Mouse (Mus musculus): ENCODE measurements at regions not wholly inside any gene's neighbourhood (a gene's known extent, or its start where the extent isn't known, plus 50 kb on each side); places are given as distances from the start of the nearest gene placed in this dataset.

GRCm38 (mm10) chr14:105588391-105589163 is 308.0 kb downstream of the Spry2 start:
- no peak for DNase-seq

DNA sequence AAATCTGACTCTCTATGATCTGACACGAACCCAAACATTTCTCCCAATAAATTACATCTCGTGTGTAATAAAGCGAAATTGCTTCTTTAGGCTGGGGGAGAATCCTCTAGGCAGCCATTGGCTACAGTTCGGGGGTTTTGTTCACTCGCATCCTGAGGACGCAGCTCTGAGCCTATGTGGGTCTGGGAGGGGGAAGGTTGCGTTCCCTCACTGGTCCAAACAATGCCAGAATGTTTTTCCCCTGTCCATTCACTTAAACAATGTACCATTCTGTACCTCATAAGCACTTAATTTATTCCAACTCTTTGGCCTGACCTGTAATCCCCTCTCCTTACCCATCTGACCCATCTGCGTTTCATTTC is 308.6 kb downstream of the Spry2 start:
- DNase-seq, result no peak
- intact Hi-C loops (cut with DNase I), result no loop called here

More at GRCm38 (mm10) chr14:105588391-105589163, 308.0 kb downstream of the Spry2 start:
- intact Hi-C loops (cut with DNase I), result no loop called here

GRCm38 (mm10) chr14:105584632-105585031 is 312.0 kb downstream of the Spry2 start:
- intact Hi-C loops (cut with DNase I), result no loop called here
- DNase-seq, result no peak

DNA sequence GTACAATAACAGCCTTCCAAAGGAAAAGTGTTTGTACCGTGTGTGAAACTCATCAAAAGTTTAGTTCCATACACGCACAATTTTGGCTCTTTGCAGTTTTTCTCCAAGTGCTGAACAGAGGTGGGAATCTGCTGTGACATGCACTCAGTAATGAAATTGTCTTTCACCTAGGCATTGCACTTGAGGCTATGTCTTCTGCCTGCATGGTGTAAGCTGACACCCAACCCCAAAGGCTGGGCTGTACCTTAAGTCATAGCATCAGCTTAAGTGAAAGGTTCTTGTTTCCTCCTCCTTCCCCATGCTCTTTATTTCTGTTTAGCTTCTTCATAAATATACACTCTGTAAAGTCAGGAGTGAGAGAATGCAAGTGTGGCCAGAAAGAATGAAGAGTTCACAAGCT is 313.1 kb downstream of the Spry2 start:
- intact Hi-C loops (cut with DNase I), result no loop called here
- no peak for DNase-seq

DNA sequence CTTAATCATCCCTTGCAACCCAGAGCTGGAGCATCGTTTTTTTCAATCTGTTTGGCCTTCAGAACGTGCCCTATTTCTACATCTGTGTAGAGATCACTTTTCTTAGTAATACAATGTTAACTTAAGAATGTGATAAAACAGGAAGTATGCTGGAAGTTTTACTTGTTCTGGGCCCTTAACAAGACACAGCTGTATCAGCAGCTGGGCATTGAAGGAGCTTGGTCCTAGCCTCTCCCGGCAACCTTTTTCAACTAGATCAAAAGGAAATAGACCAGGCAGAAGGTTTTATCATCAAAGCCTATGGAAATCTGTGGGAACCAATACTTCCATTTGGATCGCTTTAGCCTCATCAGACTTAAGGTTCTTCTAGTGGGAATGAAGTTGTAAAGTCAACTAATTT is 317.9 kb downstream of the Ndfip2 start:
- intact Hi-C loops (cut with DNase I), result no loop called here
- DNase-seq, result no peak

DNA sequence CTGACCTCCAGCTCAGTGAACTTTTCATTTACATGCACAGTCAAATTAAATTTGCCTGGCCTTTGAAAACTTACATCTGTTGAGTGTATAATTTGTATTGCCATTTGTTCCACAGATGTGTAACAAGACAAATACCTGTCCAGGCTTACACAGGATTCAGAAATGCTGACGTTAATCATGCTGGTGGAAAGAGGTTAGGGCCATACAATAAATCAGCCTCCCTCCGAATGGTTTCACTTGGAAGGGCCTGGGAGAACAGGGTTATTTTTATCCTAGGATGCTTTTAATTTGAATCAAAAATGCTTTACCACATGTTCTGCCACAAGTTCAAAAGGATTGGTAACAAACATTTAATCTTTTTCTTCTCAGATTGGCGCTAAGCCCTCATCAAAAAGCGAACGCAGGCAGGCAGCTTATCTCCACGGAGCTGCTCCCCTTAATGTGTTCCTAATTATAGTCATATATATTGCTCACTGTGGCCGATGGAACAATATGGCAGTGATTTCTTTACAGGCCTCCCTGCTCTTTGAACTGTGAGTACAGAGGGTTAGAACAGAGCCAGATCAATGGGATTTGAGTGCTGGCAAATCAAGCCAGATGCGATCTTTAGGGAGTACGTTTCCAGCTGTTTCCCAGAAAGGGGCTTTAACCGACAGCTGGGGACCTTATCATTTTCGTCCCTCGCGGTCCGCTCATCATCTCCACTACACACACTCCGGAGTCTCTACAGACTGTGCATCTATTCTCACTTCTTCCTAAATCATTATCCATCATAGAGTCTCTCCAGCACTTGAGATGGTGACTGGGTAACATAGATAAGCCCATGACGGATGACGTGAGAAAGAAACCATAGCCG is 313.9 kb downstream of the Ndfip2 start:
- DNase-seq, result no peak
- intact Hi-C loops (cut with DNase I), result no loop called here

GRCm38 (mm10) chr14:105570156-105570555 is 311.8 kb downstream of the Ndfip2 start:
- intact Hi-C loops (cut with DNase I), result no loop called here
- DNase-seq, result no peak

DNA sequence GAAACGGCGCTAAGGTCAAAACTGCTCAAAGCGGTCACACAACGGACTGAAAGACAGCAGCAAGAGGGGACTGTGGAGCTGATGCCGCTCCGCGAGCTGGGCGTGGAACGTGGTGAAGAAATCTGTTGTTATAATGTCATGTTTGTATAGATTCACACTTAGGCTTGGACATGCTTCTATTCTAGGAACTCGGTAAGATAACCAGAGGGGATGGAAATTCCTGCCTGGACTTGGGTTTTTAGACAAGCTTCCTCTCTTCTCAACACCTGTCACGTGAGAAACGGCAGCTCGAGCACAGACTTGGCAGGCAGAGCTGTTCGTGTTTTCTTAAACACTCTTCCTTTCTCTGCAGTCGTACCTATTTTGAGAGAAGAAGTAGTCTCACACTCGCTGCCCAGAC is 307.5 kb downstream of the Ndfip2 start:
- DNase-seq, result no peak
- intact Hi-C loops (cut with DNase I), result no loop called here

GRCm38 (mm10) chr14:105562843-105563242 is 304.5 kb downstream of the Ndfip2 start:
- DNase-seq, result no peak
- intact Hi-C loops (cut with DNase I), result no loop called here

GRCm38 (mm10) chr14:105556813-105557212 is 298.4 kb downstream of the Ndfip2 start:
- intact Hi-C loops (cut with DNase I), result loop anchor here (5.0 kb wide), 1 partner anchor 340 kb away; the partner anchor contains the start of gene Spry2

DNA sequence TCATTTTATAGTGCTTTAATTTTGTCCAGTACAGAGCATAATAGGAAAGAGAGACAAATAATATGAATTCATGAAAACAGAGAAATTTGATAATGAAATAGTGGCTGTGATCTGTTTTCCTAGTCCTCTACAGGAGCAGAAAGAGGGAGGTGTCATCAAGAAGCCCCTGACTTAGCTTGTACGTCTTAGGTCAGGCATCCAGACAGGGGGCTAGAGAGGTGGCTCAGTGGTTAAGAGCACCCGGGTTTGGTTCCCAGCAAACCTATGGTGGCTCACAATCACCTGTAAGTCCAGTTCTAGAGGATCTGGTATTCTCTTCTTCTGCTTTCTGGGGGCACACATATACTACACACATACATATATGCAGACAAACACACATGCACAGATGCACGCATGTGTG is 285.7 kb downstream of the Ndfip2 start:
- intact Hi-C loops (cut with DNase I), result no loop called here
- DNase-seq, result no peak

More at GRCm38 (mm10) chr14:105556813-105557212, 298.4 kb downstream of the Ndfip2 start:
- DNase-seq, result no peak

GRCm38 (mm10) chr14:105542486-105543145 is 284.2 kb downstream of the Ndfip2 start:
- DNase-seq, result no peak
- intact Hi-C loops (cut with DNase I), result no loop called here

- intact Hi-C loops (cut with DNase I), result no loop called here
- no peak for DNase-seq
Observed at GRCm38 (mm10) chr14:105542090-105542485, 283.7 kb downstream of the Ndfip2 start.

DNA sequence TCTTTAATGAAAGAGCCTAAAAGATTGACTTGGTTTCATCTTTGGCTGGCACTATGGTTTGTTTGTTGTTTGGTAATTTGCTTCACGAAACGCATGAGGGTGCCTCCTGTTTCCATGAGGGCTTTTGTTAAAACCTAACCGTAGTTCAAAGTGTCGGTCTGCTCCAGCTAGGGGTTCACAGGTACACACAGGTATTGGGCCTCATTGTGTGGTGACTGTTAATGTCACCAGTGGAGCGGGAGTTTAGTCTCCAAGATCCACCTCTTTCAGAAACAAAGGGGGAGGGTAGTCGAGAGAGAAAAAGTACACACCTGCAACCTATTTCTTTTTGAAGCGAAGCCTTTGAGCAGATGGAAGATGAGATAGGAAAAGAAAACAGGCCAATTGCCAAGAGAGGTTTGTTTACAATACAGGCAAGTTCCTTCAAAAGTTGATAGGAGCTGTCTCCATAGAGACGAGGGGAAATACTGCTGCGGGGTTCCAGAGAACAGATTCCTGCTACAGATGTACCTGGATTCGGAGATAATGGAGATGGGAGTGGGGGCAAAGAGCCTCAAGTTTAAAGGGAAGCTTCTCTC is 273.9 kb downstream of the Ndfip2 start:
- DNase-seq, result no peak
- intact Hi-C loops (cut with DNase I), result no loop called here

DNA sequence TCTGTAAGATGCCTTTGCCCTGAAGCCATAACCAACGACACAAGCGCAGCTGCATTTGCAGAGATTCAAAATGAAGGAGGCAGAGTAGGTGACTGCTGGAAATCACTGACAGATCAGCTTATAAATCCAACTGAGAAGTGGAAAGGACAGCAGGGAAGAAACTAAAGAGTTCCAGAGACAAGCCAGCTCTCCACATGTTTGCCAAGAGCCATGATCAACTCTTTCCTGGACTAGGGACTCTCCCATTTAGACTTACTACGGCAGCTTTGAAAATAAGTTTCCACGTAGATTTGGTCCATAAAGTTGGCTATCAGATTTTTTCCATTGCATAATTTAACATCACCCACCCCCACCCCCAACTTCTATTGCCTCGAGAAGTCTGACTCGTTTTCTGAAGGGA is 269.7 kb downstream of the Ndfip2 start:
- no peak for DNase-seq
- intact Hi-C loops (cut with DNase I), result no loop called here

GRCm38 (mm10) chr14:105523849-105524248 is 265.5 kb downstream of the Ndfip2 start:
- DNase-seq, result no peak
- intact Hi-C loops (cut with DNase I), result no loop called here

- DNase-seq, result no peak
- intact Hi-C loops (cut with DNase I), result no loop called here
Observed at GRCm38 (mm10) chr14:105522279-105522678, 263.9 kb downstream of the Ndfip2 start.

GRCm38 (mm10) chr14:105518706-105519105 is 260.3 kb downstream of the Ndfip2 start:
- no peak for DNase-seq
- intact Hi-C loops (cut with DNase I), result no loop called here

DNA sequence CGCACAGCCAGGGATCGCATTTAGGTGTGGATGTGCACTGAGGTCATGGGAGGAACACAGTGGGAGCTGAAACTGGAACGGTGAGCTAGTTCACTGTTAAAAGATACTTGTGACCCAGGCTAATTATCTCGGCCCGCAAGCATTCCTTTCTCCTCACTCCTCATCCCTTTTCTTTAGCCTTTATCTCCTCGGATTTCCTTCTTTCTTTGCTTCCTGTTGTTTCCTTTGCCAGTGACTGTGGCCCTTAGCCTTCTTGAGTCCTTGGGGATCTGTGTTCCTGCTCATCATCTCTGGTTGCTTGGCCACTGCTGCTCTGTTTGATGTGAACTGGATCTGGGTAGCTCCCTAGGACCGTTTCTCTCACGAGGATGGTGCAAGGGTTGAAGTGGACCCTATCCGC is 256.0 kb downstream of the Ndfip2 start:
- no peak for DNase-seq
- intact Hi-C loops (cut with DNase I), result no loop called here

GRCm38 (mm10) chr14:105512914-105513677 is 254.7 kb downstream of the Ndfip2 start:
- DNase-seq, result no peak
- intact Hi-C loops (cut with DNase I), result no loop called here

Measured in gastrocnemius, postnatal 36 days (tissue).